Mouse (Mus musculus) kidney, embryonic 16.5 days (tissue): ENCODE measurements at regions not wholly inside any gene's neighbourhood (a gene's known extent, or its start where the extent isn't known, plus 50 kb on each side); places are given as distances from the start of the nearest gene placed in this dataset.
A peak's percentile ranks its signal among the peaks of the same experiment; 100 is the strongest.

ENCODE experiments used
- ATAC-seq: fragments of 200-750 bp; cut with Nextera tagmentation; 2 replicates; pipeline ENCODE4 v1.8.0; 2017; ENCODE audit warnings: moderate TSS enrichment; ENCODE audit not compliant: low FRiP score, low TSS enrichment
- H3K27ac ChIP-seq: fragments of 300-500 bp; sonication (generic); 2 replicates; pipeline ENCODE4 v1.5.1; 2014; ENCODE audit warnings: low read length
- H3K27me3 ChIP-seq: fragments of 300-500 bp; sonication (generic); 2 replicates; pipeline ENCODE4 v1.6.1; 2014; ENCODE audit warnings: low read length, control low read depth, mixed read lengths; ENCODE audit not compliant: insufficient read depth
- H3K36me3 ChIP-seq: fragments of 300-500 bp; sonication (generic); 2 replicates; pipeline ENCODE4 v1.6.1; 2014; ENCODE audit warnings: low read length, control low read depth, mixed read lengths; ENCODE audit not compliant: insufficient read depth
- H3K4me1 ChIP-seq: fragments of 300-500 bp; sonication (generic); 2 replicates; pipeline ENCODE4 v1.6.1; 2014; ENCODE audit warnings: low read length, control low read depth, mixed read lengths; ENCODE audit not compliant: insufficient read depth
- H3K4me2 ChIP-seq: fragments of 300-500 bp; sonication (generic); replicated peaks from 2 replicates; pipeline ENCODE4 v1.6.1; 2014; ENCODE audit warnings: low read depth, low read length
- H3K4me3 ChIP-seq: fragments of 300-500 bp; sonication (generic); 2 replicates; pipeline ENCODE4 v1.5.1; 2014; ENCODE audit warnings: mild to moderate bottlenecking, low read length
- H3K9ac ChIP-seq: fragments of 300-500 bp; sonication (generic); replicated peaks from 2 replicates; pipeline ENCODE4 v1.6.1; 2014; ENCODE audit warnings: low read length
- H3K9me3 ChIP-seq: fragments of 300-500 bp; sonication (generic); 2 replicates; pipeline ENCODE4 v1.6.1; 2016; ENCODE audit warnings: low read length, control low read depth
- WGBS: fragments of 180-500 bp; shearing (Covaris S2); extraction: QIAGEN DNeasy Blood & Tissue Kit; methylation state at CpG from one replicate; pipeline ENCODE4 v1.1.7; 2014; 5-methylcytosine and 5-hydroxymethylcytosine counted together

GRCm38 (mm10) chr2:8012826-8013225, 503.5 kb upstream of the Celf2 start:
- Histone ChIP-seq H3K36me3 (no peaks in the 10 kb centered on the region), H3K9ac (no peak overlapping the region), H3K27ac (no peak overlapping the region), H3K4me1 (no peaks in the 10 kb centered on the region), H3K9me3 (no peaks in the 10 kb centered on the region), H3K4me2 (no peak overlapping the region), H3K27me3 (no peaks in the 10 kb centered on the region), H3K4me3 (no peak overlapping the region)
- no peak for ATAC-seq
- WGBS, result 69% methylated on average over 6 of the region's 6 CpGs

GRCm38 (mm10) chr2:7999444-7999843, 490.1 kb upstream of the Celf2 start:
- H3K36me3 ChIP-seq, result no peaks in the 10 kb centered on the region
- H3K4me3 ChIP-seq, result no peak overlapping the region
- no peak overlapping the region for H3K9ac ChIP-seq
- no peak overlapping the region for H3K4me2 ChIP-seq
- H3K27me3 ChIP-seq, result no peaks in the 10 kb centered on the region
- H3K9me3 ChIP-seq, result no peaks in the 10 kb centered on the region
- WGBS, result 44% methylated on average over 2 of the region's 2 CpGs
- no peaks in the 10 kb centered on the region for H3K4me1 ChIP-seq
- no peak for ATAC-seq
- H3K27ac ChIP-seq, result no peak overlapping the region

- H3K4me2 ChIP-seq, result no peak overlapping the region
- no peak overlapping the region for H3K4me3 ChIP-seq
- ATAC-seq, result peak; percentile 51; the same call in 1 of the 2 replicates
- H3K9ac ChIP-seq, result no peak overlapping the region
- no peaks in the 10 kb centered on the region for H3K9me3 ChIP-seq
- H3K36me3 ChIP-seq, result no peaks in the 10 kb centered on the region
- no peaks in the 10 kb centered on the region for H3K27me3 ChIP-seq
- no peak overlapping the region for H3K27ac ChIP-seq
- no peaks in the 10 kb centered on the region for H3K4me1 ChIP-seq
Measured at GRCm38 (mm10) chr2:7974471-7974870, 465.1 kb upstream of the Celf2 start.

GRCm38 (mm10) chr2:7963456-7963855, 454.1 kb upstream of the Celf2 start:
- H3K27me3 ChIP-seq, result no peaks in the 10 kb centered on the region
- H3K27ac ChIP-seq, result no peak overlapping the region
- H3K4me3 ChIP-seq, result no peak overlapping the region
- ATAC-seq, result no peak
- H3K36me3 ChIP-seq, result no peaks in the 10 kb centered on the region
- H3K9ac ChIP-seq, result no peak overlapping the region
- no peaks in the 10 kb centered on the region for H3K4me1 ChIP-seq
- H3K4me2 ChIP-seq, result no peak overlapping the region
- no peaks in the 10 kb centered on the region for H3K9me3 ChIP-seq

- ATAC-seq, result no peak
- no peaks in the 10 kb centered on the region for H3K4me1 ChIP-seq
- 75% methylated on average over 2 of the region's 2 CpGs for WGBS
Measured at GRCm38 (mm10) chr2:7954210-7954609, 444.8 kb upstream of the Celf2 start.

GRCm38 (mm10) chr2:7952846-7953245, 443.5 kb upstream of the Celf2 start:
- Histone ChIP-seq H3K9ac (no peak overlapping the region), H3K36me3 (no peaks in the 10 kb centered on the region), H3K9me3 (no peaks in the 10 kb centered on the region), H3K4me2 (no peak overlapping the region), H3K27me3 (no peaks in the 10 kb centered on the region), H3K4me3 (no peak overlapping the region), H3K27ac (no peak overlapping the region), H3K4me1 (no peaks in the 10 kb centered on the region)
- no peak for ATAC-seq
- WGBS, result 84% methylated on average over 2 of the region's 2 CpGs

More at GRCm38 (mm10) chr2:7954210-7954609, 444.8 kb upstream of the Celf2 start:
- Histone ChIP-seq H3K27ac (no peak overlapping the region), H3K9me3 (no peaks in the 10 kb centered on the region), H3K27me3 (no peaks in the 10 kb centered on the region), H3K4me2 (no peak overlapping the region), H3K9ac (no peak overlapping the region), H3K4me3 (no peak overlapping the region), H3K36me3 (no peaks in the 10 kb centered on the region)

- H3K9me3 ChIP-seq, result no peaks in the 10 kb centered on the region
- H3K4me2 ChIP-seq, result no peak overlapping the region
- no peaks in the 10 kb centered on the region for H3K27me3 ChIP-seq
- no peaks in the 10 kb centered on the region for H3K4me1 ChIP-seq
- H3K9ac ChIP-seq, result no peak overlapping the region
- H3K27ac ChIP-seq, result no peak overlapping the region
- H3K36me3 ChIP-seq, result no peaks in the 10 kb centered on the region
- no peak for ATAC-seq
- no peak overlapping the region for H3K4me3 ChIP-seq
- WGBS, result 66% methylated on average over 2 of the region's 2 CpGs
Measured at GRCm38 (mm10) chr2:7944946-7945345, 435.6 kb upstream of the Celf2 start.

- H3K4me2 ChIP-seq, result no peak overlapping the region
- H3K4me3 ChIP-seq, result no peak overlapping the region
- WGBS, result 88% methylated on average over 6 of the region's 6 CpGs
- no peak for ATAC-seq
- H3K27ac ChIP-seq, result no peak overlapping the region
- no peaks in the 10 kb centered on the region for H3K9me3 ChIP-seq
- H3K4me1 ChIP-seq, result no peaks in the 10 kb centered on the region
- no peak overlapping the region for H3K9ac ChIP-seq
- H3K36me3 ChIP-seq, result no peaks in the 10 kb centered on the region
- no peaks in the 10 kb centered on the region for H3K27me3 ChIP-seq
Measured at GRCm38 (mm10) chr2:7933617-7934016, 424.3 kb upstream of the Celf2 start.

GRCm38 (mm10) chr2:7906271-7906670, 396.9 kb upstream of the Celf2 start:
- Histone ChIP-seq H3K4me1 (no peaks in the 10 kb centered on the region), H3K4me2 (no peak overlapping the region), H3K27me3 (no peaks in the 10 kb centered on the region), H3K4me3 (no peak overlapping the region), H3K27ac (no peak overlapping the region), H3K9me3 (no peaks in the 10 kb centered on the region), H3K9ac (no peak overlapping the region), H3K36me3 (no peaks in the 10 kb centered on the region)
- no peak for ATAC-seq
- WGBS, result 41% methylated on average over 1 of the region's 1 CpGs

- Histone ChIP-seq H3K9ac (no peak overlapping the region), H3K4me1 (no peaks in the 10 kb centered on the region), H3K27ac (no peak overlapping the region), H3K9me3 (no peaks in the 10 kb centered on the region), H3K4me2 (no peak overlapping the region), H3K4me3 (no peak overlapping the region), H3K27me3 (no peaks in the 10 kb centered on the region), H3K36me3 (no peaks in the 10 kb centered on the region)
- WGBS, result 81% methylated on average over 3 of the region's 3 CpGs
- ATAC-seq, result no peak
Measured at GRCm38 (mm10) chr2:7893787-7894186, 384.4 kb upstream of the Celf2 start.
